Mouse (Mus musculus) erythroblast, adult 5-6 weeks (primary cell): ENCODE measurements around the gene Miga1. TPM values are rescaled to one million over a fixed set of nuclear protein-coding genes. Genes with fewer than 3 reads are reported as not detected.

Experiments used
- ATAC-seq: replicated peaks from 2 replicates; pipeline ENCODE4 v1.8.0; 2016; ENCODE audit warnings: moderate number of reproducible peaks, mild to moderate bottlenecking, moderate TSS enrichment, inconsistent platforms; ENCODE audit not compliant: poor library complexity, low FRiP score, severe bottlenecking
- total RNA-seq, 2 experiments: library from RNA; stranded (forward) in 1 of 2; stranded (reverse) in 1 of 2; fragments of 150-400 nt in 1 of 2; fragments of 200-764, 138-1000 nt in 1 of 2; gene quantifications; 2 replicates each; pipeline versions ENCODE4 v1.2.3 to v1.2.4; 2015 to 2017; ENCODE audit warnings: low replicate concordance in 2 of 2

Miga1 gene
- total RNA-seq, 2 experiments from 2014 or later, result 5.0 to 6.3 TPM

DNA sequence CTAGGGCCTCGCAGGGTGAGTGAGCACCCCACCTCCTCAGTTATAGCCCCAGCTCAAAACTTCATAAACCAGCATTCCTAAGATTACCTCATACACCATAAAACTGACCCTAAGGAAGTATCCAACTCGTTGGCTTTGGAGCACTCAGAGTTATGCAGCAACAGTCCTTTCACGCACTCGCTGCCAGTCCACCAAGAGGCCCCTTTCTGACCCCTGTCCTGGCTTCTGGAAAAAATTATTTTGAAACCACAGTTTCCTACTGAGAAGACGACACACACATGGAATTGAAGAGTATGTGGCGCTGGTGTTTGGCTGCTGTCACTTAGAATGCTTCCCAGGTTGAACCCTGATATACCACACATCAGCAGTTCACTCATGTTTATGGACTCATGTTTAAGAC, 48.3 kb downstream of the Miga1 start:
- no peak for ATAC-seq

DNA sequence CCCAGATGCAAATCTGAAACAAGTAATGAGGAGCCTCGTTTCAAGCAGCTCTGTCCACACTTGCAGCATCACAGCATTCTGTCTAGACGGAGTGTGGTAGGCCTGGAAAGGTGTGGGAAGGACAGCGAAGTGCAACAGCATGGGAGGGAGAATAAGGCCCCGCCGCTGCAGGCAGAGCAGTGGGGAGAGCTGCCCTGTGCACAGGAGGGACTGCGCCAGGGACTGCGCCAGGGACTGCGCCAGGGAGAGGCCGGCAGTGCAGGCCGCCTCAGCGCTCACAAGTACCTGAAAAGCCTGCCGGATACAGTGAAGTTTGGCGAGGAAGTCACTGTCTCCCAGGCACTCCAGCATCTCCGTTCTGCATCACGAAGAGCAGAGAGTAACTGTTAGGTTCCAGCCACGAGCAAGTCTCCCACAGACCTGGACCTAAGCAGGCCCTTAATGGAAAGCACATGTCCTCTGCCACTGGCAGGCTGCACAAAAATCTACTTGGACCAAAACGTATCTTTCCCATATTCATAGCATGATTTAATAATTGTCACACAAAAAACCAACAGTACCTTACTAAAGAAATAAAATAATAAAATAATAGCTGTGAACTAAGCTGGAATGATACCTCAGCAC, 49.9 kb downstream of the Miga1 start:
- ATAC-seq, result no peak

DNA sequence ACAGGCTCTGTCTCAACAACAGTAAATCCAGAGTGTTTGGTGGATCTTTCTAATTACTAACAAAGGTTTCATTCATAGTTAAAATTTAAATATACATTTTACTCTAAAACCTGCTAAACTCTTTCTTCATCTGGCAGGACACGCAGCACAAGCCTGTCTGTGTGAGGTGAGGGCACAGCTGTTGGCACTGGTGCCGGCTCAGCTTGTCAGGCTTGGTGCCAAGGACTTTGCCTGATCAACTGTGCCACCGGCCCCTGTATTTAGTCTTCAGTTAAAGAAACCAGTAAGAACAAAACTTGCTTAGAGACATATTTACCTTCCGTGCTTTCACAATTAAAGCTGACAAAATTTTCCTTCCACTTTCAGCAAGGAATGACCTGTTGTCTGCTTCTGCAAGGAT, 51.5 kb downstream of the Miga1 start:
- ATAC-seq, result no peak

DNA sequence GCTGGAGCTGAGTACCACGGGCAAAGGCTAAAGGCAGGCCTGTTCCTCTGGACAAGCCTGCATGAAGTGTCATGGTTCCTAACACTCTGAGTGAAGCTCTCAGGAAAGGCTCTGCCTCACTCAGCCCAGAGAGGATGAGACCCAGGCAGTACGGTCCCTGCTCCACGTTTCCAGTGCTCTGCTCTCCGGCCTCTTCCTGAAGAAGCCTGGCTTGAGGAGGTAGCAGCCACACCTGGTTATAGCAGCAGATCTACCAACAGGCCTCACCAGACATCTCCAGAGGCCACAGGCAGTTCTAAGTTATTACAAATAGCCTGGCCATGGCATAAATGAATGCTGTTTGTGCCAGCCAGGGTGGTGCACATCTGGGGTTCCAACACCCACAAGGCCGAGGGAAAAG, 51.9 kb downstream of the Miga1 start:
- ATAC-seq, result no peak

DNA sequence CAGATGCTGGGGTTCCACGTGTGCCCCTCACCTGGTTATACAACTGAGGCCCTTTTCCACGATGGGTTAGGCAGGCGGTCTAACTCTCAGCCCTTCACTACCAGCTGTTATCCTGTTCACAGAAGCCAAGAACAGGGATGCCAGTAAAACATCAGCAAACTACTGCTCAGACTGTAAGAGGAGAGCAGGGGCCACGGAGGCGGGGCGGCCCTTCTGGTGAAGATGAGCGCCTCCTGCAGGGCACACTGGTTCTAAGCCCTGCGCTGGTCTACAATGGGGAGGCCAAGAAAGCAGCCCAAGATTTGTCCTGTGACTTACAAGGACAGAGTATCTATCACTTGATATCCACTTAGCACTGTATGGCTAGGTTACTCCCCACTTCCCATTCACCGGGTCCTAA, 52.4 kb downstream of the Miga1 start:
- no peak for ATAC-seq

DNA sequence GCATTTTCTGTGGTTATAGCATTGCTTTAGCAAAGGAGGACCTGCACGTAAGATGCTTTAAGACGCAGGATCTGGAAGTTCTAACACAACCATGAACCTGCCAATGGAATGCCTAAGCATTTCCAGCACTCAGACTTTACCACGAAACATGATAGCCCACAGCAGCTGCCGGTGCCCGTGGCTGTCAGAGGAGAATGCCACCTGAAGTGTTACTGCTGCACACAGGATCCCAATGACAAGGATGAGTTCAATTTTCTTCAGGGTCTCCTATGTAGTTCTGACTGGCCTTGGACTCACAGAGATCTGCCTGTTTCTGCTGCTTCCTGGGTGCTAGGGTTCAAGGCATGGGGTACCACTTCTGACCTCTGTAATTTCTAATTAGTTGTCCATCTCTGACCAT, 55.4 kb downstream of the Miga1 start:
- no peak for ATAC-seq

DNA sequence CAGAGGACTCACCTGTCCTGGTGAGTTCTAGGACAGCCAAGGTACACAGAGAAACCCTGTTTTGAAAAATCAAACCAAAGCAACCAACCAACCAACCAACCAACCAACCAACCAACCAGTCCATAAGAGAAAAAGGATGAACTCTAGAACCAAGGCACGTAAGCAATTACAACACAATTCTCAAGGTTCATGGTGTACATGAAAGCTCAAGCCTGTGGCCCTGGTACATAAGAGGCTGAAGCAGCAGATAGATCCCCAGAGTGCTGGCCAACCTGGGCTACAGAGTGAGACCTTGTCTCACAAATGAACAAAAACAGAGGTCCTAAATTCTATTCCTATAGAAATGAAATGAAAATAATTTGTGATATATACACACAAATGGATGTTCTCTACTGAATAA, 55.9 kb downstream of the Miga1 start:
- ATAC-seq, result no peak

DNA sequence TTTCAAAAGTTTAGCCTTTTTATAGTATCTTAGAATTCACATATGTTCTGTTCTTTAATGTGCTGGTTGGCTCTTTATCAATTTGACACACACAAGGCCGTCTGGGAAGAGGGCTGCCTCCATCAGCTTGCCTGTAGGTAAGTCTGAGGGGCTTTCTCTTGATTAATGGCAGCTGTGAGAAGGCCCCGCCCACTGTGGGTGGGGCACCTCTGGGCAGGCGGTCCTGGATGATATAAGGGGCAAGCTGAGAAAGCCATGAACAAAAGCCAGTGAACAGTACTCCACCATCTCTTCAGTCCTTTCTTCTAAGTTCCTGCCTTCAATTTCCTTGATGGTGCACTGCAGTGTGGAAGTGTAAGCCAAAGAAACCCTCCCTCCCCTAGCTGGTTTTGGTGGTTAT, 58.1 kb downstream of the Miga1 start:
- peak; percentile 56; the same call in 1 of the 2 replicates for ATAC-seq

DNA sequence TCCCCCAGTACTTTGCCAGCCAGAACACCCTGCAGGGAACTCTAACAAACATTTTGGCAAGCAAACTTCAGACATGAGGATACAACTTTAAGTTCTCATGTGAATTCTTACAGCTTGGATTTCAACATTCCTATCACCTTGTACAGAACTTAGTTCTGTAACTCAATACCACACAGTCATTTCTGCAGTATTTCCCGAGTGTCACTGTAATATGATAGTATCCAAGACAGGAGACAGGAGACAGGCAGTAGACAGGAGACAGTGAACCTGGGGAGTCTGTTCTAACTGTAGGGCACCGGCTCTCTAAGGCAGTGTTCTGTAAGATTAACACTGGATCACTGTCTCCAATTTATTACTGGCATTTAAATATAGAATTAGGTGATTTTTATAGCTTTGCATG, 61.8 kb downstream of the Miga1 start:
- no peak for ATAC-seq

DNA sequence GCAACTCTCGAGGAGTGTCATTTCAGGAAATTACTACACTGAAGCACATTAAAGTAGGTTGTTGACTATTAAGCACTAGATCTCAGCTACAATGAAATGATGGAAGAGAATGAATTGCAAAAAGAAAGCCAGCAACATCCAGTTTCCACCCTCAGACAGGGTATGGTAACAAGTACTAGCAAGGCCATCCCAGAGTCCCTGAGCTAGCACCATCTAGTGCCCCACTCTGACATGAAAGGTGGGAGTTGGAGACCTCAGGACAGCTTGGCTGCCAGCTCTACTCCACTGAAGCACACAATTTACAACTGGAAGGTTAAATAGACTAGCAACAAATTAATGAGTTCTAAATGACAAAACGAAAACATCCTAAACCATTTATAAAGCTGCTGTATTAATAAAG, 62.3 kb downstream of the Miga1 start:
- no peak for ATAC-seq

DNA sequence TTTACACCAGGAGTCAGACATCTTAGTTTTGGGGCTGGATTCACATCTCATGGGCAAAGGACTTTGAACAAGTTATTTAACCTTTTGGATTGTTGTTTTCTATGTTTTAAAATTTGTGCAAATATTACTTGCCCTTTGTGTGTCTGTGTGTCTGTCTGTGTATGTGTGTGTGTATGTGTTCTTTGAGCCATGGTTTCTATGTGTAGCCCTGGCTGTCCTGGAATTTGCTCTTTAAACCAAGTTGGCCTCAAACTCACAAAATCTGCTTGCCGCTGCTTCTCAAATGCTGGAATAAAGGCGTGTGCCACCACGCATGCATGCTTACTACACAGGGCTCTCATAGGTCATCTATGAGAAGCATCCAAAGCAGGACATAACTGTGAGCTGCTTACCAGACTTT, 63.3 kb downstream of the Miga1 start:
- ATAC-seq, result no peak

DNA sequence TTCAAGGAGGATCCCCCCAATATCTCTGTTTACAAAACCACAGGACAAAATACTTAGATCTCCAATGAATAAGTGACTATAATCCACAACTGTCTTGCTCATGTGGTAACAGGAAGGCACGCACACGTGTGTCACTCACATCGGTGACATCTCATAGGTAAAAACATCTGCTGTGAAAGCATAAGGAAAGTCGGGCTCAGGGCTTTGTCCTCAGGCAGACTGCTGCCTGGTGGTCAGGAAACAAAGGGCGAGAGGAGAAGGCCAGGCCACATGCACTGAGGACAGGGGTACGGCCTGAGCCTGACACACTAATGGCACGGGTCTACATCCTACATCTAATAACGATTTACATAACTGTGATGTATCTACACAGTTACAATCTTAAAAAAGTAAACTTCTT, 65.2 kb downstream of the Miga1 start:
- no peak for ATAC-seq

DNA sequence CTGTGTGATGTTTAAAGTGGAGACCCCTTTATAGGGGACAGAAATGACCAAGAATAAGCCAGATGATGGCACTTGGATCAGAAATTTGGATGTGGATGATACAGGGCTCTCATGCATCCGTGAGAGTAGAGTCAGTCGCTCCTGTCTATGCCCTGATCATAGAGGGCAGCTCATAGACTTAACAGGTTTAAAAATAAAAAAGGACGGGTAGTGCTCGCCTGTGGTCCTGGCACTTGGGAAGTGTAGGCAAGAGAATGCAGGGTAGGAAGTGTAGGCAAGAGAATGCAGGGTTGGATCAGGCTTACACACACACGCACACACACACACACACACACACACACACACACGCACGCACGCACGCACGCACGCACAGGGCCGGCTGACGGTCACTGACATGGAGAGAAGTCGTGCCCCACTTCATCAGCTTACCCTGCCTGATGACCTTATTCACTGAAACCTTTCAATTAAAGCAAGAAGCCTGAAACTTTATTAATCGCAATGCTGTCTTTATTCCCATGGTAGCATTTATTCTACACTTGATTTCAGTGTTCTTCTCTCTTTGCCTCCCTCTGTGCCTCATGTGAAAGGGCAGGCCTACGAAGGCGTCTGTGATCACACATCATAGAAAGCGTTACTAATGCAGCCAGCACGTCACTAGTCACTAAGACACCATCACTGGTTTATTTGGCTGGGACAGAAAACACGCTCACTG, 67.1 kb downstream of the Miga1 start:
- no peak for ATAC-seq

DNA sequence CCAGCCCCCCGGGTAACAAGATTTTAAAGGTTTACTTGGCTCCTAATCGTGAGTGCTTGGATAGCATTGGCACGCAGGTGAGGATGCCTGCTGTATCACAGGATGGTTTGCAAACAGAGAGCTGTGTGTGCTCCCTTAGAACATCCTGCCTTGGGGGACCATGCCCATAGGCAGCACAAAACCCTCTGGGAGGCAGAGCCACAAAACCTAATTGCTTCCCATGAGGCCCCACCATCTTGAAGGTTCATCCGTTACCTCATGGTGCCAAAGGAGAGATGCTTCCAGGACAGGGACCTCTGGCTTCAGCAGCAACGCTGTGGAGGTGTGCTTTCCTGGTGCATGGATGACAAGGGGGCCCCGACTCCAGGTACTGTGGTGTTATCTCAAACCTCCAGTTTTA, 68.3 kb downstream of the Miga1 start:
- ATAC-seq, result no peak

DNA sequence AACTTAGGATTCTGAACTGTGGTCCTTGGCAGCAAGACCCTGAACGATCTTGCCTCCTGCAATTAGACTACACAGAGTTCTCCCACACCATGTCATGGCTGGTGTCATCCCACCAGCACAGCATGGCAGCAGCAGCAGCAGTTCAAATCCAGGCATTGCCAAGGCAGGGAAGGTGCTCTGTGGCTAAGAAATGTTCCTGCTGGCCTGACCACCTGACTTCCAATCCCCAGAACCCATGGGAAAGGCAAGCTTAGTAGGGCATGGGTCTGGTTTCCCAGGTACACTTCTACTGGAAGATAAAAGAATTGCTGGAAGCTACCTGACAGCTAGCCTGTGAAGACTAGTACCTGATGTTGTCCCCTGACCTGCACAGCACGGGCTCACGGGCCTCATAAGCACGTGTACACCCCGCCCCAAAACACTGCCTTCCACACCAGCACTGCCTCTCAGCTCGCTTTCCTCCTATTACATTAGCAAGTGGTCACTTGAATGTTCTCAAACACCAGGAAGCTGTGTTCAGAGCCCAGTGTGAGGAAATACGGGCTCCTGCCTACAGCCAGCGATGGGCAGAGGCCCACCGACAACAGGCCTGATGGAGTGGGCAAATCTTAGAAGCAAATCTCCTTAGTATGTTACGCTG, 69.0 kb downstream of the Miga1 start:
- no peak for ATAC-seq

DNA sequence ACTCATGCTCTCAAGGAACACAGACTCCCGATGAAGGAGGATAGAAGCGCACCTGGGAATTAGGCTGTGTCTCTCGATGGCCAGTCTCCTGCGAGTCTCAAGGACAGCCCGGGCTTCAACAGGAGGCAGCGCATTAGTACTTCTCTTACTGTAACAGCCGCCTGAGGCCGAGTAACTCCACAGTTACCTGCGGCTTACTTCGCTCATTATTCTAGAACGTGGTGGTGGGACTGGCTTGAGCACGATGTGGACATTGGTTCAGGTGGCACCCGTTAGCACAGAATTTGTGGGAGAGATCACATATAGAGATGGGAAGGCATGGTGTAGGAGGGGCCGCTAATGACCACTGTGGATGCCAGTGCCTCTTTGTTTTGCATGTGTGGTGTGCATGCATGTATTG, 72.1 kb downstream of the Miga1 start:
- no peak for ATAC-seq

DNA sequence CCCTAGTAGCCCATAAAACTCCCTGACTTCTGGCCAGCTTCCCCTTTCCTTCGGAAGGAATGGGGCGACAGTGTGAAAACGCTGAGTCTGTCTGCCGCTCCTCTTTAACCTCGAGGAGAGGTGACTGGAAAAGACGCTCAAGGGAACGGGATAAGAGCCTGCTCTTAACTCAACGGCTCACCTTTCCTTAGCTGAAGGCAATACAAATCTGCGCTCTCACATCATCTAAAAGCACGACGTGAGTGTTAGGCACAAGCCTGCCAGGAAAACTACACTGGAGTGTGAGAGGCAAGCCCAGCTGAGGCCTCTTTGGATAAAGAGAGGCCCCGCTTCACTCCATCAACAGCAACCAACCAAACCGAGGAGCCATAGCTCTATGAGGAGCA, 74.2 kb downstream of the Miga1 start, which contains the start of gene Nexn:
Gene Nexn, minus strand, starts transcription at position 315 of the 386 bp plus-strand sequence.
- no peak for ATAC-seq

DNA sequence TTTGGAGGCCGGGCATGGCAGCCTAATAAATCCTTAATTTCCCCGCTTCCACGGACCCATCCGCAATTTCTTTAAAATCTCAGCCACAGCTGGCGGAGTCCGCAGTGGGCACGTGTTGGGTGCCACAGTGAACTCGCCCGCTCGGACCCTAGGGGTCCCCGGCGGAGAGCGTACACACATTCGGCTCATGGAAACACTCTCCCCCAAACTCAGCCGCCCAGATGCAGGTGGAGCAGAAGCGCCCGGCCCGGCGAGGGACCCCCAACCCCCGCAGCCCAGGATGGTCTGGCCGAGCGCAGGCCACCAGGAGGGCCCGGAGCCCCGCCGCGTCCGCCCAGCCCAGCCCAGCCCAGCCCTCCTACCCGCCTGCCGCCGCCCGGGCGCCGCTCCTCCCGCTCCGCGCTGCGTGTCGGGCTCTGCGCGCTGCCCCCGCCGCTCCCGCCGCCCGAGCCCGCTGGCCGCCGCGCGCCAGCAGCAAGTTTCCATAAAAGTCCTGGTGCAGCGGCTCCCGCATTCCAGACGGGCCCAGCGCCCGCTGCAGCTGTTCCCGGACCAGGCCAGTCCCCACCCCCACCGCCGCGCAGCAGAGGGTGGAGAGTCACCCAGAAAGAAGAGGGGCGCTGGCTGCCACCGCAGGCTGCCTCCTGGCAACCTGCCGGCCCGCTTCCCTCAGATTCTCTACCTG, 74.7 kb downstream of the Miga1 start:
- ATAC-seq, result no peak

DNA sequence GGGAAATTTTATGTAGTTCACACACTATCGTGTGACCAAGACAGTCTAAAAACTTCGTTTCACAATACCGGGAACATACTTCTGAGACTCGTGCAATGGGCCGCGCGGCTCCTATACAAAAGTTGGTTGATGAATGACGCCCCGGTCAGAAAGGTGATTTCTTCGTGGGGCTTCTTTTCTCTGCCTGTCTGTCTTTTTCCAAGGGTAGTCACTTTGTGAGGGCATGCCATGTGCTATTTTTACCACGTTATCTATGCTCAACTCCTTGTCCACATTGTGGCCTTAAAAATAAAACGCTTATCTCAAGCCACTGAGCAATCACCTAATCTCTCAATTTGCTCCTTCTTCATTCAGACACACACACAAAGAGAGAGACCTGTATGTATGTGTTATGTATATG, 75.4 kb downstream of the Miga1 start:
- ATAC-seq, result no peak

DNA sequence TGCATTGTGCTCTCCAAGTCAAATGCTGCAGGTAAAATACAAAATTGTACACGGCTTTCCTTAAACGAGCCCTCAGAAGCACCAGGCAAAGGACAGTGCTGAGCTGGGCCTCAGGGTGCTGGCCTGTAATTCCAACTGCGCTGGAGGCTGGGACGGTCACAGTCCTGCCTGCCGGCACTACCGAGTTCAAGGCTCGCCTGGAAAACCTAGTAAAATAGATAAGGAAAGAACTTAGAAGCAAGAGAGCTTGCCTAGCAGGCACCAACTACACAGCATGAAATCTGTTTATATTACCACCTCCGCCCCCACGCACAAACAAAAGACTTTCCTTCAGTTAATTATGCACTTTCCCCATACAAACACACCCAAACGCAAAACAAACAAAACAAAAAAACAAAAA, 75.8 kb downstream of the Miga1 start:
- no peak for ATAC-seq

DNA sequence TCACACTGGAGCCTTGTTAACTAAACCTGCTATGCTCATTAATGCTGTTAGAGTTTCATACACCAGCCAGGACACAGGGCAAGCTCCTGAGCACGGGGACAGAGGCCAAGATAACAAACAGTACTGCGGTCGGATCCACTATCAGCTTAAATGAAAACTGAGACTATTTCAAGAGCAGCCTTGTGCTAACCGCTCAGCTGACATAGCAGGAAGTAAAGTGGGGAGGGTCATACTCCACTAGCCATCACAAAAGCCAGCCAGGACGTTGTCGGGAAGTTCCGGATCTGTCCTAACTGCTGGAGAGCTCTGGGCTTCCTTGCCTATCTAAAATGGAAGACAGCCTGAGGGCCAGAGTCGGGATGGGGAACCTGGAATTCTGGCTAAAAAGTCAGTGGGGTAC, 78.3 kb downstream of the Miga1 start:
- ATAC-seq, result no peak
